Mouse (Mus musculus): ENCODE results near the gene C87414.
"Not testable (repeated sequence)": the region's sequence is repeated elsewhere in the genome, so short reads cannot be mapped to it uniquely, and the experiment has no call there.

Gene C87414

GRCm38 (mm10) chr5:93671451-93671850, at the start of gene C87414:
Gene C87414, minus strand, starts transcription at chr5:93671551.
- DNase-seq (ENCODE audit: low read depth, low spot score), result not testable (repeated sequence)

- DNase-seq (ENCODE audit: low read depth, low spot score), result not testable (repeated sequence)
Observed at GRCm38 (mm10) chr5:93684661-93685060, 13.3 kb upstream of the C87414 start.

Measured in 3T3-L1 (cell line).